Mouse (Mus musculus) gastrocnemius, postnatal 4 days (tissue): ENCODE measurements around the gene Zfp296. TPM values are rescaled to one million over a fixed set of nuclear protein-coding genes. Genes with fewer than 3 reads are reported as not detected.
A peak's percentile ranks its signal among the peaks of the same experiment; 100 is the strongest.

Experiments
- DNase-seq, 2 experiments: peaks; one replicate each; pipeline ENCODE4 v3.0.0; 2021 to 2022; ENCODE audit warnings: low spot score in 2 of 2, mixed read lengths in 2 of 2
- total RNA-seq, 2 experiments: library from RNA; stranded (reverse); gene quantifications; 2 replicates each; pipeline ENCODE4 v1.2.3; 2021

Zfp296 gene
- total RNA-seq, 2 experiments from 2014 or later = 0.17 TPM; not detected in 1

DNA sequence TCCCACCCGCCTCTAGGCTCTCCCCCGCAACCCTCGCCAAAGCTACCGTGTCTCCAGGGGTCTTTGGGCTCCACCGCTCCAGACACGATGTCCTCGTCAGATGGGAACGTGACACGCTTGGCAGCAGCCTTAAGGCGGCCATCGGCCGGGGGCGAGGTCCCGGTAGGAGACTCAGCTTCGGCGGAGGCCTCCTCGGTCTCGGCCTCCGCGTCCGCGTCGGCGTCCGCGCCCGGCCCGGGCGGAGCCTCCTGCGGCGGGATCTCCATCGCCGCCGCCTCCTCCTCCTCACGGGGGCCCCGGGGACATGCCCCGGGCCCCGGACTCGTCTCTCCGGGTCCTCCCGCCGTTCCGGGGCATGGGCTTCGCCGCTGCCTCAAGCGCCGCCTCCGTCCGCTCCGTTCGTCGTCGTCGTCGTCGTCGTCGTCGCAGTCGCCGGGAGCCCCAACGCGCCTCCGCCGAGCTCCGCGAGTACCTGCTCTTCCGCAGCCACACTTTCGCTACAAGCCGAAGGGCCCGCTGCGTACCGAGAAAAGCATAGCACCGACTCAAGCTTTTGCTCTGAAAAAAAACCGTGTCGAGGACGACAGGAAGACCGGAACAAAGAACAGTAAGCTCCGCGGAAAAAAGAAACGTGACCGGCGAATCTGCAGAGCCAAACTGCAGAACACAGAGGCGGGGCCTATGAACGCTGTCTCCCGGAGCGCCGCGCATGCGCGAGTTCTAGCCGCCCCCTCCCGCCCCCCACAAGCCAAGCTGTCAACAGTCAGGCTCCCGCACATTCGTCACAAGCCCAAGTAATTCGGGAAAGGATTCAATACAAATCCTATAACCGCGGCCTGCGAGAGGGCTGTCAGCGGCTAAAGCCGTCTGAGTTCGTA lies 15.1 kb upstream of the Zfp296 start:
- peak; percentile 89 to 96 for DNase-seq

DNA sequence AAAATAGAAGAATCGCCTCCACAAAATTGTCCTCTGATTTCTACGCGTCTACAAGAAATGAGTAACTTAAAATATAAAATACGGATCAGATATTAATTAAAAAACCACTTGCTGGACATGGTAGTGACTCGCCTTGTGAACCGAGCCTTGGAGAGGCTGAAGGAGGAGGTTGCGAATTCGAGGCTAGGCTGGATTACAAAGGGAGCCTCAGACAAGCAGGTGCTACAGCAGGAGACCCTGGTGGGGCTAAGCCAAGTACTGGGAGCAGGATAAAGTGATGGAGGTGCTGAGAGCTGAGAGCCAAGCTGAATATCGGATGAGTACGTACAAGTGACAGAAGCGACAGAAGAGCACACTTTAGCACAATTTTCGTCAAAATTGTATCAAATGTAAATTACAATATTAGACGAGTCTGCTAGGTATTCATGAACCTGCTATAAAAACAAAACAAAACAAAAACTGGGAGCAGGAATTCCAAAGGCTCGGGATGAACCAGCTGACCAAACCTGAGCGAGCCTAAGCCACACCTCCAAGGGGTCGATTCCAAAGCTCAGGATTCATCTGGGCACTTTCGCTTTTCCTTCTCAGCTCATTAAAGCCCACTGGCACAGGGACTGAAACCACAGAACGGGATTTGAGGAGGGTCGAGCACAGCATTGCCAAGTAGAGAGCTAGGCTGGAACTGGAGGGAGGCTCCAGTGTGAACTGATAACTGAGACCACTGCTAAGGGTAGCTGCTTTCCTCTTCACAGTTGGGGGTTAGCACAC lies 14.3 kb upstream of the Zfp296 start, which contains the start of gene Ppp1r37:
Gene Ppp1r37, minus strand, starts transcription at position 434 of the 768 bp plus-strand sequence.
- DNase-seq = no peak

DNA sequence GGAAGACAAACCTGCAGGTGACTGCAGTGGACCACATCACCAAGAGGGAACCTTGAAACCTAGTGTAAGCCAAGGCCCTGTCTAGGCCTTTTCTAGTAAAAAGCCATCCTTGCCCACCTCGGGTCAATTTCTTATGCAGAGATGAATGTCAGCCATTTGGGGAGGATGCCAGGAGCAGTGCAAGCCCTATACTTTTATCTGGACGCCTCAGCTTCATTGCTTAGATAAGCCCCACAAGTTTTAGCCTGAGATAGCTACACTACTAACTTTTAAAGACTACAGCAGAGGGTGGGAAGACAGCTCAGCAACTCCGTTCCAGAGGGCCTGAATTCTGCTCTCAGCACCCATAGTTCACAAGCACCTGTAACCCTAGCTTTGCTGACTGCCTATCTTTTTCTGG lies 13.2 kb upstream of the Zfp296 start:
- DNase-seq = no peak

DNA sequence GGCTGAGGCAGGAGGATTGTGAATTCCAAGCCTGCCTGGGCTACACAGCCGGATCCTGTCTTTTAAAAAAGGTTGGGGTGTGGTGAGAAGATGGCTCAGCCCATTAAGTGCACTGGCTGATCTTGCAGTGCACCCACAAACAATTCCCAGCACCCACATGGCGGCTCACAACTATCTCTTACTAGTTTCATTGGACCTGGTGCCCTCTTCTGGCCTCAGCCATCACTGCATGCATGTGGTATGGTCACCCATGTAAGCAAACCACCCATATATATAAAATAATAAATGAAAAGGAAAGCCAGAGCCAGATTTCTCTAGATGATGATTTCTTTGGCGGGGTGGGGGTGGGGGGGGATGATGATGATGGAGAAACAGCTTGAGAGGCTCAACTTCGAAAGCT lies 12.6 kb upstream of the Zfp296 start:
- no peak for DNase-seq

DNA sequence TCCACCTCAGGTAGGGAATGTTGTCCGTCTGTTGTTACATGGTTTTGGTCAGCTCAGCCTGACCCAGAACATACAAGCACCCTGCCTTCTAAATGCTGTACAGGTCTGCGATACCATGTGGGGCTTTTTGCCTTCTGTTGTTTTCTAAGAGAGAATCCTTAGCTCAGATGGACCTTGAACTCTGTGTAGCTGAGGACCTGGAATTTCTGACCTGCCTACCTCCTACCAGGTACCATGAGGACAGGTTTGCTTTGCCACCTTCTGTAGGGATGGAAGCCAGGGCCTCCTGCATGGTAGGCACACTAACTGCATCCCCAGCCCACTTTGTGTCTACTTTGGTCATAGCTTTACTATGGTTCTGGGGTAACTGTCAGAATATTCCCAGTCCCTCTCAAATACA lies 11.3 kb upstream of the Zfp296 start:
- no peak for DNase-seq

DNA sequence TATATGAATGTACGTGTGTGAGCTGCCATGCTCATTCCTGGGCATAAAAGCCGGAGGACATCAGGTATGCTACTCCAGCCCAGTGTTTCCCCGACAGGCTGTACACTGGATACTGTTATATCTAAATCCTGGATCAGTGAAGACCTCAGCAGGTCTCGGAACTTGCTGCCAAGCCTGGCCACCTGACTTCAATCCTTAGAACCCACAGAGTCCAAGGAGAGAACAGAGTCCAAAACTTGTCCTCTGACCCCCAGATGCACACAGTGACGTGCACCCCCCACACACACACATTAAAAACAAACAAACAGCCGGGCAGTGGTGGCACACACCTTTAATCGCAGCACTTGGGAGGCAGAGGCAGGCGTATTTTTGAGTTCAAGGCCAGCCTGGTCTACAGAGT lies 9.7 kb upstream of the Zfp296 start:
- no peak for DNase-seq

DNA sequence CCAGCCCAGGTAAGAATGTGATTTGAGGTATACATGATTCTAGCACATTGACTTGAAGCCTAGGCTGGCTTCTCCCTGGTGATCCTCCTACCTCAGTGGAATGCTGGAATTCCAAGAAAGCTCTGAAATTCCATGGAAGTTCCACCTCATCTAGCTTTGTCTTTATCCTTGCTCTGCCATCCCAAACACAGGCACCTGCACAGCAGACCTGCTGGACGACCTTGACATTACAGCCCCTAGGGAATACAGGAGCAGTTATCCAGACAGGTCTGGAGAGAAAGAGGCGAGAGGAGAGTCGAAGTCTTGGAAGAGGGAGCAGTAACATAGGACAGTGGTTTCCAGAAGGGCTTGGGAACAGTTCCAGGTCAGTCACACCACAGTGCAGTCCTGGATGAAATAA lies 7.4 kb upstream of the Zfp296 start:
- DNase-seq = no peak

DNA sequence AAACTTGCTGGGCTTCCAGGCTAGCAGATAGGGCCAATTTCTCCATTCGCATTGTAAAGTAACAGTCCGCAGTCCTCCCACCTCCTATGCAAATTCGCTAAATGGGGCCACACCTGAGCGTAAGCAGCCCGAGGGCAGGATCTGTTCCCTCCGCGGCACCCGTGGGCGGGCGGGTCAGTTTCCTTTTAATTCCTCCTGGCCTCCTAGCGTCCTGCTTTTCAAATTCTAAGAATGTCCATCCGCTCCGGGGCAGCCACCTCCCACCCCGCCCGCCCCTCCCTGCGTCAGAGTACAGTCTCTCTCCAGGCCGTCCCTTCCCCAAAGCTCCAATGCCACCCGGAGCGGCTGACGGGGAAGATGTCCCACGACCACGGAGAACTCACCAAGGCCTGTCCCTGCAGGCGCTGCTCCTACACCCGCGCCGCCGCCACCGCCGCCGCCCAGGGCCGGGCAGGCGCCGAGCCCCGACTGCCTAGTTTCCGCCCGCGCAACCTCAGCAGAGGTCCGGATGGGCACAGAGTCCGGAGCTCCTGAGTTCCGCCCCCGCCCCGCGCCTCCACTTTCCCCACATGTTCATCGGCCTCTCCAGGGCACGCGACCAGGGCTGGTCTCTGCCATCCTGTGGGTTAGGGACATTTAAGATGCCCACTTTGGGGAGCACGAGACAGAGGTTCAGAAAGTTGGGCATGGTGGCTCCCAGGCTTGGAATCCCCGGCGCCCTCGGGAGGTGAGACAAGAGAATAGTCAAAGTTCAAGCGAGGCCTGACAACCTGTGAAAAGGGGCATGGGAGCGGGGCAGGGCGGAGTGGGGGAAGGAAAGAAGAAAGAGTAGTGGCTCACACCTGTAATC lies 3.9 kb upstream of the Zfp296 start:
- peak; percentile 72 to 84 for DNase-seq

DNA sequence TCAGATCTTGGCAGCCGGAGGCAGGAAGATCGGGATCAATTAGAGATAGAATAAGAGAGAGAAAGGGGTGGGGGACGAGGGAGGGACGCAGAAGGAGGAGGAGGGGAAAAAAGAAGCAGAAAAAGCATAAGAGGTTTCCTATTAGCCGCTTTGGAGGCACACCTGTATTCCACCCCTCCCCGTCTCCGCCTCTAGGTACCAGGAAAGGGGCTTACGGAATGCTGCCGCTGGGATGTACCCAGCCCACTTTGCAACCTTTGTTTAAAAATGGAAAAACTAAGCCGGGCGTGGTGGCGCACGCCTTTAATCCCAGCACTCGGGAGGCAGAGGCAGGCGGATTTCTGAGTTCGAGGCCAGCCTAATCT lies 3.3 kb upstream of the Zfp296 start:
- no peak for DNase-seq

DNA sequence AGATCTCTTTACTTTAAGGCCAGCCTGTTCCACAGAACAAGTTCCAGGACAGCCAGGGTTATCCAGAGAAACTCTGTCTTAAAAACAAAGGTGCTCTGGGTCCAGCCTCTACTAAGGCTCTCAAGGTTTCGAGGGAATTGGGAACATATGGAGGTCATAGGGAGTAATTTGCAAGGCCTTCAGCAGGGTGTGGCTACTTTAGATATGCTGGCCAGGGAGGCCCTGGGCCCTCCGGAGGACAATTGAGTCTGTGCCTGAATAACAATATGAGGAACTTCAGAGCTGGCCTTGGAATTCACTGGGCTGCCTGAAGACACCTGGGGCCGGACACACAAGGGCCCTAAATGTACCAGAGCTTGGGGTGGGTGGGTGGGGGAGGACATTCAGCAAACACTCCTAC lies 1.5 kb upstream of the Zfp296 start:
- DNase-seq = no peak

DNA sequence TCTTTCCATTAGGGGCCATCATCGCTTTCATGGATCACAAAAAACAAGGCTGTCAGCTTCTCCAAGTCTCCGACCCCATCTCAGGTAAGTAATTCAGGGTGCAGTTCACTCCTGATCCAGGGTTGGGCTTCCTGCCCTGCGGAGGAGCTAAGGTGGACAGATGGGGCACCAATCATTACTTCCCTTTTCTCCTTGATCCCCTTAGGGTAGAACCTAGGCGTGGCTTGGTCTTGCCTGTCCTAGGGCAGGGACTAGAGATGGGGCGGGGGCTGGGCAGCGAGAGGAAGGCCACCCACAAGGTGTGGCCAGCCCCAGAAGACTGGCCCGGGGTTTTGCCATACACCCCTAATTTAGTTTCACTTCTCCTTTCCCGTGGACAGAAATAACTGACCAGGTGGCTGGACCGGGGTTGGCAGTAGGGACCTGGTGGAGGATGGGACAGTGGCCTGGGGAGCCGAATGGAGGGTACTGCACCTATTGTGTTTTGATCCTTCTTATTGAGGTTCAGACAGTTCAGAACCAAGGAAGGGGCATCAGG lies 859 bp downstream of the Zfp296 start:
- DNase-seq = no peak

DNA sequence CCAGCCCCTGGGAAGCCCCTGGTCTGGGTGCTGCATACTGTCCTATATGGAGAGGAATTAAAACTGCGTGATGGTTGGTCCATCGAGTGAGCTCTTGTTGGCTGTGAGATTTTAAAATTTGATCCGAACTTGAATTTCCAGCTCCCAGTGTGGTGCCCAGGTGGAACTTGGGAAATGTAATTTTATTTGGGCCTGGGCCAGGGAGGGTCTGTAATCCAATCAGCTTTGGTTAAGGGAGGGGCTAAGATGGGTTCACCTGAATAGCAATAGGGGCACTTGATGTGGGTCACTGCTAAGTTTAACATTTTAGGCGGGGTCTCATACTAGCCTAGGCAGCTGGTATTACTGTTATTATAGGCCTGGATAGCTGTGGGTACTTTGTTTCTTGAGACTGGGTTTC lies 1.3 kb downstream of the Zfp296 start:
- DNase-seq = no peak

DNA sequence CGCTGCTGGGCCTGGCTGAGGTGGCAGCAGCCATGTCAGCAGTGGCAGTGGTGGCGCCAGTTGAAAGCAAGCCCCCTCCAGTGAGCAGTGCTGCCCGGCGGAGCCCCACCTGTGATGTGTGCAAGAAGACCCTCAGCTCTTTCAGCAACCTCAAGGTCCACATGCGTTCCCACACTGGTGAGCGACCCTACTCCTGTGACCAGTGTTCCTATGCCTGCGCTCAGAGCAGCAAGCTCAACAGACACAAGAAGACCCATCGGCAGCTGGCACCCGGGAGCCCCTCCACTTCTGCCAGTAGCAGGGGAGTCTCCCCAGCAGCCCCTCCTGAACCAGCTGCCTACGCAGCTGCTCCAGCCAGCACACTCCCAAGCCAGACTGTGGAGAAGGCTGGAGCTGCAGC lies 2.7 kb downstream of the Zfp296 start:
- DNase-seq = no peak

DNA sequence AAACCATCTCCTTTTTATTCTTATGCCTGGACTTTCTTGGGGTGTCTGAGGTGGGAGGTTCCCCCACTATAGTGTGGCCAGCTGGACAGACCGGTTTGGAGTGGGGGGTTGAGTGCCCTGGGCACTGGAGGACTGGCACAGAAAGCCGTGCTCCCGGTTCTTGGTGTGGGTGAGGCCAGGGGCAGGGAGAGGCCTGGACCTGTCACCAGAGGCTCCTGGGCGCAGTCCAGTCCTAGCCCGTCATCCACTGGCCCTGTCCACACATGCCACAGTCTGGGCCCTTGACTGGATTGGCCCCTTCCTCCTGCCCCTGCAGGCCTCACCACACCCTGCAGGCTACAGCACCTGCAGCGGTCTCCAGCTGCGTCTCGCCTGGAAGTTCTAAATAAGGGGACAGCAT lies 3.5 kb downstream of the Zfp296 start:
- no peak for DNase-seq

DNA sequence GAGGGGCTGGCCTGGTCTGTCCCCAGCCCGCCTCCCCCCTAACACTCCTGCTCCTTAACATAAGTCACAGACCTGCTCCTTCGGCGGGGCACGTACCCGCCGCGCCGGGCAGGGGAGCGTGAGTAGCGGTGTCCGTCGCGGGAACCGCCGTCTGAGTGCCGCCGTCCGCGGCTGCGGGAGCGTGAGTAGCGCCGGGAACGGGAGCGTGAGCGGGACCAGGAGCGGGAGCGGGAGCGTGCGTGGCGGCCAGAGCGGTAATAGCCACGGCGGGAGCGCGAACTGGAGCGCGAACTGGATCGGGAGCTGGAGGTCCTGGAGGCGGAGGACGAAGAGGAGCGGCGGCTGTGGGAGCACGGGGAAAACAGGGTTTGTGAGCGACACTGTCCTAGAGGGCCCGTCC lies 9.2 kb downstream of the Zfp296 start:
- DNase-seq = no peak

DNA sequence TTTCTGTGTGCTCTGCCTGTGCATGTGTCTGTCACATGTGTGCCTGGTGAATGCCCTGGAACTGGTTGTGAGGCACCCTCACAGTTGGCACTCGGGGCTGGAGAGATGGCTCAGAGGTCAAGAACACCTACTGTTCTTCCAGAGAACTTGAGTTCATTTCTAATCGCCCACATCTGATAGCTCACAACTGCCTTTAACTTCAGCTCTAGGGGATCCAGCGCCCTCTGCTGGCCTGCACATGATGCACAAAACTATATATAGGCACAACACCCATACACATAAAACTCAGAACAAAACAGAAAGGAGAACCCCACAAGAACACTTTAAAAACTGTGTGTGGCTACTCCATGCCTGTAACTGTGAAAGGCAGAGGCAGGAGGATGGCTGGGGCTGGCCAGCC lies 12.1 kb downstream of the Zfp296 start:
- DNase-seq = peak in 1 of 2 experiments; percentile 39

DNA sequence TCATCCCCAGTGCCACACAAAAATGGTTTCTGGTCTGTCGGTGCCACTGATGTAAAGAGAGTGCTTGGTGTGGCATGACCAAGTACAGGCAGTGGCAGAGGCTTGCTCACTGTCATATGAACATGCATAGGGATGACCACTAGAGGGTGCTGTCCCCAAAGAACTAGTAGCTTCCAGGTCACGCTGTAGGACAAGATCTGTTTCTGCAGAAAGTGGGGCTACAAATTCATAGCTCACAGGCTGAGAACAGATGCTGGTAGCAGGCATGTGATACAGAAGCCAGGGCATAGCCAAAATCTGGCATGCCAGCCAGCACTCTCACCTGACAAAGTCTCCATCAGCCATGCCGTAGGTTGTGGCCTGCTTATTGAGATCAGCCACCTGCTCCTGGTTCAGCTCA lies 12.8 kb downstream of the Zfp296 start:
- DNase-seq = peak in 1 of 2 experiments; percentile 76

DNA sequence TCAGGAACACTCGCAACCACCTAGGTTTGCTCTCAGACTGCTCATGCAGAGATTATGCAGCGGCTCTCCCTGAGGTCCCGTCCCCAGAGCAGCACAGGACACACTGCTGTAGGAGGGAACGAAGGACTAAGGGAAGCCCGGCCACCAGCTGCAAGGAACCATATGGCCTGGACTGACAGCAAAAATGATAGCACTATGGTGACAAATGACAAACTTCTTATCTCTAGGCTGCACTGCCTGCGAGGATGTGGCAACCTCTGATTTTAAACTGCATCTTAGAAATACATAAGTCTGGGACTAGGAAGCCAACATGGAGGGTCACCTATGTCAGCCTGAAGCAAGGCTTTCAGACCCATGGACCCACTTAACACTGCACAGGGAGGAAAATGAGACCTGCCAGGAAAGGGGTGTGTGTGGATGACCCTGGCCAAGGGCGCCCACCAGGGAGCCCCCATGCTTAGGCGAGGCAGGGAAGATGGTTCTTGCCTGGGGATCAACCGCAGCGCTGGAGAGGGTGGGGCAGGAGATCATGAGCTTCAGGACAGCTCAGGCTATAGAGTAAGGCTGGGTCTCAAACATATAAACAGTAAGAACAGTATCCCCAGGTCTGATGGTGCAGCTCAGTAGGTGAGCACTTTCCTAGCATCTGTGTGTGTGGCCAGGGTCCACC lies 16.1 kb downstream of the Zfp296 start:
- no peak for DNase-seq

DNA sequence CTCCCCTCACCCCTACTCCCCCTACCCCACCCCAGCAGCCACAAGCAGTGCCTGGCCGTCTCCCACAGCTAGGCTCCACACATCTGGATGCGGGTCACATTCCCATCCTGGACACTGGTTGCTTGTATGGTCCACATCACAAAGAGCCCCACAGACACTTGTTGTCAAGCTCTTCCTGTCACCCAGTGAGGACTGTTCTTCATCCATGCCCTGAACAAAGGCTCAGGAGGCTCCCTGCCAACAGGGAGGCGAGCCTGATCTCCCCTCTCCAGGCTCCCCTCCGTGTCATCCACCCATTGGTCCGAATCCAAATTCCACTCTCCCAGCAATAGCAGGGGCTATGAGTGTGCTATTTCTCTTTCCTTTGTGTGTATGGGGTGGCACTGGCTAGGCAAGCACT lies 23.5 kb downstream of the Zfp296 start:
- DNase-seq = no peak

DNA sequence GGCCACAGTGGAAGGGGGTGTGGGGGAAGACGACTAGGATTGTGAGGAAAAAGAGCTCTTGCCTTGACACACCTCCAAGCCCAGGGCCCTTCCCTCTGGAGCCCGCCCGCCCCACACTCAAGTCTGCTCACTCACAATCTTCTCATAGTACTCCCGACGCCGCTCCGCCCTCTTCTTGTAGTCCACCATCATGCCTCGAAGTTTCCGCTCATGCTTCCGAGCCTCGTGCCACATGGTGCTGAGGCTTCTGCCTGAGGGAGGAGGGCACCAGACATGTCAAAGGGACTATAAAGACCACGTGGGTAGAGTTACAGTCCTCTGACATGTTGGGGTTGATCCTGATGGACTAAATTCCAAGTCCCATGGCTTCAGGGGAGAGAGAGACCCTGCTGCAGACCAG lies 26.0 kb downstream of the Zfp296 start:
- DNase-seq = no peak
